Mouse (Mus musculus) adrenal gland, postnatal 36 days (tissue): ENCODE data around the gene Ankrd66. TPM values are rescaled to one million over a fixed set of nuclear protein-coding genes. Genes with fewer than 3 reads are reported as not detected.

Experiments
- total RNA-seq, 2 experiments: library from RNA; stranded (reverse); gene quantifications; 2 replicates each; pipeline ENCODE4 v1.2.3; 2021

Gene Ankrd66
- total RNA-seq, 2 experiments from 2014 or later: not detected

Other genes with a start within 250 kb of the Ankrd66 start
- 100 to 1,000 TPM in 1 of 2 experiments, 10 to 100 TPM in 1; 74.0 to 137 TPM for gene Adgrf5, start 183.2 kb downstream of the Ankrd66 start, total RNA-seq
- gene Mep1a, start 40.8 kb downstream of the Ankrd66 start, total RNA-seq: not detected
- gene Pla2g7, start 24.5 kb upstream of the Ankrd66 start, total RNA-seq: 10 to 100 TPM; 14.6 to 18.4 TPM
- not detected for gene Tdrd6, start 86.7 kb upstream of the Ankrd66 start, total RNA-seq
- 1 to 10 TPM; 2.1 to 3.9 TPM for gene Slc25a27, start 123.6 kb upstream of the Ankrd66 start, total RNA-seq
- gene Cyp39a1, start 123.8 kb upstream of the Ankrd66 start, total RNA-seq: 1 to 10 TPM; 2.6 to 3.6 TPM